Mouse (Mus musculus) cortical plate, adult 2 months (tissue): ENCODE results near the gene Rbms1. TPM values are rescaled to one million over a fixed set of nuclear protein-coding genes. Genes with fewer than 3 reads are reported as not detected.

Source experiments
- H3K27ac ChIP-seq: fragments of 200-500 bp; 2 replicates; pipeline ENCODE4 v1.5.1; 2012; ENCODE audit warnings: low read length, control low read depth, inconsistent platforms; ENCODE audit not compliant: insufficient read depth
- H3K4me1 ChIP-seq: fragments of 200-500 bp; 2 replicates; pipeline ENCODE4 v1.6.1; 2011; ENCODE audit warnings: low read length; ENCODE audit not compliant: control insufficient read depth, insufficient read depth
- H3K4me3 ChIP-seq: fragments of 200-500 bp; 2 replicates; pipeline ENCODE4 v1.5.1; 2011; ENCODE audit warnings: mild to moderate bottlenecking, low read length, control low read depth; ENCODE audit not compliant: insufficient read depth
- CTCF ChIP-seq: fragments of 200-500 bp; IDR thresholded peaks from 2 replicates; pipeline ENCODE4 v1.5.1; 2011; ENCODE audit warnings: mild to moderate bottlenecking, control low read depth, low read length; ENCODE audit not compliant: insufficient read depth; ENCODE audit errors: extremely low read depth
- POLR2A ChIP-seq: fragments of 200-500 bp; IDR thresholded peaks from 2 replicates; pipeline ENCODE4 v1.6.1; 2011; ENCODE audit warnings: mild to moderate bottlenecking, low read length, control low read depth; ENCODE audit not compliant: insufficient read depth; ENCODE audit errors: extremely low read depth
- polyA plus RNA-seq: library from polyadenylated mRNA; depleted of rRNA; stranded (reverse); fragments of >200 nt; gene quantifications from 2 replicates; pipeline ENCODE4 v1.2.3, GENCODE M21; 2012

Gene Rbms1
- polyA plus RNA-seq, 1 experiment = 18.8 TPM

DNA sequence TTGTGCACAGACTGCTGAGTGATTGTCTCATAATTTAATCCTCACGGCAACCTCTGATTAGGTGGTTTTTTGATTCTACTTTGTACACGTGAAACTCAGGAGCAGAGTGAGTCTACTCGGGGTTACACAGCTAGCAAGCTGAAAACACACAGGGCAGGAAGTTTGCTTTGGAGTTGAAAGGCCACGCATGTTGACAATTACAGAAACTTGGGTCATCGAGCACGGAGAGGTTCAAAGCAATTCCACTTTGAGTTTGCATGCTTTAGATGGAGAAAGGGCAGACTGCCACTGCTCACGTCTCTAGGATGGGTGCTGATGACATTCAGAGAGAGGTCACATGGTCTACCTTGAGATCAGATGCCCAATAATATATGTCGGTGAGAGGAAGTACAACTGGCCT, 160.2 kb downstream of the Rbms1 start:
- TF ChIP-seq CTCF (no peak), POLR2A (no peak)
- H3K4me1 ChIP-seq = no peaks in the 10 kb centered on the region; the same call in 1 of the 2 replicates
- no peak overlapping the region for H3K4me3 ChIP-seq
- H3K27ac ChIP-seq = no peak overlapping the region

GRCm38 (mm10) chr2:60802191-60802590, 160.8 kb downstream of the Rbms1 start:
- no peak overlapping the region for H3K27ac ChIP-seq
- no peaks in the 10 kb centered on the region; the same call in 1 of the 2 replicates for H3K4me1 ChIP-seq
- H3K4me3 ChIP-seq = no peak overlapping the region
- TF ChIP-seq CTCF = peak; percentile 68
- TF ChIP-seq POLR2A = no peak

- Histone ChIP-seq H3K4me3 (no peak overlapping the region), H3K27ac (no peak overlapping the region), H3K4me1 (no peaks in the 10 kb centered on the region; the same call in 1 of the 2 replicates)
- TF ChIP-seq POLR2A (no peak), CTCF (no peak)
Measured at GRCm38 (mm10) chr2:60801571-60802155, 161.3 kb downstream of the Rbms1 start.

GRCm38 (mm10) chr2:60800921-60801558, 162.0 kb downstream of the Rbms1 start:
- no peak for TF ChIP-seq CTCF
- TF ChIP-seq POLR2A = no peak
- Histone ChIP-seq H3K4me3 (no peak overlapping the region), H3K4me1 (no peaks in the 10 kb centered on the region; the same call in 1 of the 2 replicates), H3K27ac (no peak overlapping the region)

GRCm38 (mm10) chr2:60799816-60800215, 163.2 kb downstream of the Rbms1 start:
- TF ChIP-seq POLR2A = no peak
- no peak for TF ChIP-seq CTCF
- Histone ChIP-seq H3K4me1 (no peaks in the 10 kb centered on the region; the same call in 1 of the 2 replicates), H3K4me3 (no peak overlapping the region), H3K27ac (no peak overlapping the region)

DNA sequence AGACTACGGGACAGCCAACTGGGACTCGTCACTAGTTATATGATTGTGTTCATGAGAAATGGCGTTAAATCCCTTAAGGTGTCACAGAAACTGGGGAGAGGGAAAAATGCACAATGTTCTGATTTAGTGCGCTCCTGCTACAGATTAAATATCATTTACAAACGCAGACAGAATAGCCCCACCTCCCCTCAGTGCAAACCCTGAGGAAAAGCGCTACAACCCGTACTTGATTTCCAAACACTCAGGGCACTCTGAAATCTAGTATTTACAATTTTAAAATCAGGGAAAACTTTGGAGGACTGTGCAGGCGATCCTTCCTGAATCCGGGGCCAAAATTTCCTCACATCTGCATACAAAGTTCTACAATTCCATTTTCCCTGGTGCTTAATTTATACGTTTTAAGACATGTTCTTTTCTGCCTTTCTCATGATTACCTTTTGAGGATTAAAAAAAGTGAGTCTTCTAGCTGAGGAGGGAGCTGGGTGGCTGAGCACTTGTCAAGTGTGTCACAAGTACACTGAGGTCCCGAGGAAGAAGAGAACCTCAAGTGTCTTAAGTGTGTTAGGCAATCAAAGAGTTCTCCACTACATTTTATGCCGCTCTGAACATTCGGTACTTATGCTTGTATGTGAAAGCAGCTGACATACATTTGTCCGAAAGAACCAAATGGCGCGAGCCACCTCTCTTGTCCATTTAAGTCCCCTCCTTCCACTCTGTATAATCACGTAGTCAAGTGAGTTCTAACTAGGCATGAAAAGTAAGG, 164.0 kb downstream of the Rbms1 start:
- Histone ChIP-seq H3K27ac (no peak overlapping the region), H3K4me3 (no peak overlapping the region), H3K4me1 (no peaks in the 10 kb centered on the region; the same call in 1 of the 2 replicates)
- no peak for TF ChIP-seq POLR2A
- no peak for TF ChIP-seq CTCF

- no peak overlapping the region for H3K4me3 ChIP-seq
- no peak overlapping the region for H3K27ac ChIP-seq
- TF ChIP-seq POLR2A = no peak
- TF ChIP-seq CTCF = no peak
- H3K4me1 ChIP-seq = no peaks in the 10 kb centered on the region; the same call in 1 of the 2 replicates
Measured at GRCm38 (mm10) chr2:60796969-60797669, 165.9 kb downstream of the Rbms1 start.

GRCm38 (mm10) chr2:60796616-60796968, 166.4 kb downstream of the Rbms1 start:
- H3K27ac ChIP-seq = no peak overlapping the region
- TF ChIP-seq POLR2A (no peak), CTCF (no peak)

GRCm38 (mm10) chr2:60795861-60796260, 167.1 kb downstream of the Rbms1 start:
- TF ChIP-seq POLR2A = no peak
- no peak for TF ChIP-seq CTCF
- H3K4me1 ChIP-seq = no peaks in the 10 kb centered on the region
- no peak overlapping the region for H3K27ac ChIP-seq
- H3K4me3 ChIP-seq = no peak overlapping the region

More at GRCm38 (mm10) chr2:60796616-60796968, 166.4 kb downstream of the Rbms1 start:
- Histone ChIP-seq H3K4me1 (no peaks in the 10 kb centered on the region), H3K4me3 (no peak overlapping the region)

GRCm38 (mm10) chr2:60792506-60792905, 170.5 kb downstream of the Rbms1 start:
- Histone ChIP-seq H3K27ac (no peak overlapping the region), H3K4me3 (no peak overlapping the region), H3K4me1 (peaks cover 2% of the 10 kb centered on the region; the same call in 1 of the 2 replicates)
- TF ChIP-seq POLR2A (no peak), CTCF (no peak)
